Mouse (Mus musculus): Measurements from ENCODE around the gene Lcn12. TPM values are rescaled to one million over a fixed set of nuclear protein-coding genes. Genes with fewer than 3 reads are reported as not detected.

The Lcn12 gene
- total and polyA plus RNA-seq, 3 experiments, result not detected

GRCm38 (mm10) chr2:25467606-25468303, 26.0 kb downstream of the Lcn12 start:
- Histone ChIP-seq H3K27me3 (ENCODE audit: control insufficient read depth, insufficient read depth, low read length) (no peaks in the 10 kb centered on the region), H3K9ac (ENCODE audit: low read depth, low read length) (no peak overlapping the region), H3K79me2 (replicated peaks; ENCODE audit: control insufficient read depth, insufficient read depth, low read length) (no peaks in the 10 kb centered on the region), H3K4me3 (no peak overlapping the region), H3K36me3 (ENCODE audit: control insufficient read depth, insufficient read depth, low read length) (no peaks in the 10 kb centered on the region), H3K4me1 (ENCODE audit: control insufficient read depth, insufficient read depth, low read length) (no peaks in the 10 kb centered on the region; the same call in 1 of the 2 replicates), H3K27ac (peak overlapping the region; percentile 20; the same call in 1 of the 2 replicates)
- WGBS, result 53% methylated on average over 14 of the region's 14 CpGs
- DNase-seq, result no peak
- TF ChIP-seq POLR2A (IDR thresholded peaks at IDR 0.05; ENCODE audit: insufficient read depth, low read depth, low read length) (no peak), CTCF (IDR thresholded peaks at IDR 0.05) (no peak), EP300 (IDR thresholded peaks at IDR 0.05; ENCODE audit: insufficient read depth, low read depth, low read length) (no peak)
- intact Hi-C loops (cut with DNase I), result no loop called here

- no peaks in the 10 kb centered on the region for H3K79me2 ChIP-seq (replicated peaks; ENCODE audit: control insufficient read depth, insufficient read depth, low read length)
- no peak overlapping the region for H3K9ac ChIP-seq (ENCODE audit: low read depth, low read length)
- TF ChIP-seq CTCF (IDR thresholded peaks at IDR 0.05), result no peak
- no peak for TF ChIP-seq POLR2A (IDR thresholded peaks at IDR 0.05; ENCODE audit: insufficient read depth, low read depth, low read length)
- TF ChIP-seq EP300 (IDR thresholded peaks at IDR 0.05; ENCODE audit: insufficient read depth, low read depth, low read length), result no peak
- intact Hi-C loops (cut with DNase I), result no loop called here
- H3K27me3 ChIP-seq (ENCODE audit: control insufficient read depth, insufficient read depth, low read length), result no peaks in the 10 kb centered on the region
- DNase-seq, result peak in 1 of 2 experiments; percentile 49
- H3K27ac ChIP-seq, result no peak overlapping the region
- H3K4me3 ChIP-seq, result no peak overlapping the region
- no peaks in the 10 kb centered on the region for H3K36me3 ChIP-seq (ENCODE audit: control insufficient read depth, insufficient read depth, low read length)
- peaks cover 7% of the 10 kb centered on the region for H3K4me1 ChIP-seq (ENCODE audit: control insufficient read depth, insufficient read depth, low read length)
- 46% methylated on average over 10 of the region's 10 CpGs for WGBS
Measured at GRCm38 (mm10) chr2:25465816-25466635, 27.7 kb downstream of the Lcn12 start.

- WGBS, result 81% methylated on average over 2 of the region's 2 CpGs
- intact Hi-C loops (cut with DNase I), result no loop called here
- Histone ChIP-seq H3K4me3 (no peak overlapping the region), H3K27me3 (ENCODE audit: control insufficient read depth, insufficient read depth, low read length) (no peaks in the 10 kb centered on the region), H3K27ac (no peak overlapping the region), H3K4me1 (ENCODE audit: control insufficient read depth, insufficient read depth, low read length) (peaks cover 7% of the 10 kb centered on the region), H3K9ac (ENCODE audit: low read depth, low read length) (no peak overlapping the region), H3K36me3 (ENCODE audit: control insufficient read depth, insufficient read depth, low read length) (no peaks in the 10 kb centered on the region), H3K79me2 (replicated peaks; ENCODE audit: control insufficient read depth, insufficient read depth, low read length) (no peaks in the 10 kb centered on the region)
- no peak for TF ChIP-seq CTCF (IDR thresholded peaks at IDR 0.05)
- TF ChIP-seq POLR2A (IDR thresholded peaks at IDR 0.05; ENCODE audit: insufficient read depth, low read depth, low read length), result no peak
- no peak for DNase-seq
Measured at GRCm38 (mm10) chr2:25465256-25465655, 28.5 kb downstream of the Lcn12 start.

- H3K9ac ChIP-seq (ENCODE audit: low read depth, low read length), result no peak overlapping the region
- H3K27ac ChIP-seq, result no peak overlapping the region
- no peak overlapping the region for H3K4me3 ChIP-seq
- intact Hi-C loops (cut with DNase I), result no loop called here
- H3K36me3 ChIP-seq (ENCODE audit: control insufficient read depth, insufficient read depth, low read length), result no peaks in the 10 kb centered on the region
- no peaks in the 10 kb centered on the region for H3K27me3 ChIP-seq (ENCODE audit: control insufficient read depth, insufficient read depth, low read length)
- 89% methylated on average over 3 of the region's 3 CpGs for WGBS
- no peaks in the 10 kb centered on the region for H3K79me2 ChIP-seq (replicated peaks; ENCODE audit: control insufficient read depth, insufficient read depth, low read length)
- peaks cover 8% of the 10 kb centered on the region for H3K4me1 ChIP-seq (ENCODE audit: control insufficient read depth, insufficient read depth, low read length)
- no peak for DNase-seq
- no peak for TF ChIP-seq EP300 (IDR thresholded peaks at IDR 0.05; ENCODE audit: insufficient read depth, low read depth, low read length)
- TF ChIP-seq POLR2A (IDR thresholded peaks at IDR 0.05; ENCODE audit: insufficient read depth, low read depth, low read length), result no peak
- TF ChIP-seq CTCF (IDR thresholded peaks at IDR 0.05), result no peak
Measured at GRCm38 (mm10) chr2:25463630-25464029, 30.1 kb downstream of the Lcn12 start.

- H3K79me2 ChIP-seq (replicated peaks; ENCODE audit: control insufficient read depth, insufficient read depth, low read length), result no peaks in the 10 kb centered on the region
- intact Hi-C loops (cut with DNase I), result loop anchor here (2.0 kb wide), 1 partner anchor 31 kb away; no protein-coding TSS in a partner anchor
- H3K27ac ChIP-seq, result peak overlapping the region; percentile 95
- H3K36me3 ChIP-seq (ENCODE audit: control insufficient read depth, insufficient read depth, low read length), result no peaks in the 10 kb centered on the region
- peak overlapping the region; percentile 65 for H3K9ac ChIP-seq (ENCODE audit: low read depth, low read length)
- peaks cover 8% of the 10 kb centered on the region for H3K4me1 ChIP-seq (ENCODE audit: control insufficient read depth, insufficient read depth, low read length)
- TF ChIP-seq CTCF (IDR thresholded peaks at IDR 0.05), result no peak
- TF ChIP-seq POLR2A (IDR thresholded peaks at IDR 0.05; ENCODE audit: insufficient read depth, low read depth, low read length), result no peak
- no peak for TF ChIP-seq EP300 (IDR thresholded peaks at IDR 0.05; ENCODE audit: insufficient read depth, low read depth, low read length)
- WGBS, result 14% methylated on average over 3 of the region's 3 CpGs
- DNase-seq, result no peak
- H3K27me3 ChIP-seq (ENCODE audit: control insufficient read depth, insufficient read depth, low read length), result no peaks in the 10 kb centered on the region
- H3K4me3 ChIP-seq, result peak overlapping the region; percentile 92
Measured at GRCm38 (mm10) chr2:25461407-25461806, 32.3 kb downstream of the Lcn12 start.
